Mouse (Mus musculus) left cerebral cortex, postnatal 10 days (tissue): ENCODE measurements around the gene Nr2c2. TPM values are rescaled to one million over a fixed set of nuclear protein-coding genes. Genes with fewer than 3 reads are reported as not detected.

Experiments used
- DNase-seq, 2 experiments: peaks; one replicate each; pipeline ENCODE4 v3.0.0; 2021 to 2022; ENCODE audit warnings: low spot score in 2 of 2, mixed read lengths in 1 of 2; ENCODE audit errors: extremely low spot score in 1 of 2
- intact Hi-C: fragments of 180-260 bp; cut with DNase I; formaldehyde crosslinking; loops from one replicate; pipeline ENCODE4 v1.15.1; 2025
- total RNA-seq, 2 experiments: library from RNA; stranded (reverse); gene quantifications; 2 replicates each; pipeline ENCODE4 v1.2.3; 2021

Gene Nr2c2
- total RNA-seq, 2 experiments from 2014 or later = 91.6 to 92.3 TPM

DNA sequence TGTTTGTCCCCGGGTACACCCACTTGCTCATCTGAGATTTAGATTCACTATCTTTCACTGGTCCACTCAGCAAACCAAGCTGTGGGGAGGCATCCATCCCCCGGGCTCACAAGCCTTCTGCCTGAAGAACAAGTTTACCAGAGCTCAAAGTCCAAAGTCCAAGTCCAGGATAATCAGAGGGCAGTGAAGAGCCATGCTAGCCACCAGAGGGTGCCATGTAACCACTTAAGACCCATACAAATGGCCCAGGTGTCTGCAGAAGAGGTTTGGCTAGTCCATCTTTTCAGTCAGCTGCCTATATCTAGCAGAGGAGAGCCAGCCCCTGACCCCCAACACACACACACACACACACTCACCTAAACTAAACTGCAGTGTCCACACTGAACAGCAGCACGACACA lies 128.3 kb downstream of the Nr2c2 start:
- intact Hi-C loops = loop anchor here (1.0 kb wide), 1 partner anchor 50 kb away; no protein-coding TSS in a partner anchor
- DNase-seq = peak; percentile 44

DNA sequence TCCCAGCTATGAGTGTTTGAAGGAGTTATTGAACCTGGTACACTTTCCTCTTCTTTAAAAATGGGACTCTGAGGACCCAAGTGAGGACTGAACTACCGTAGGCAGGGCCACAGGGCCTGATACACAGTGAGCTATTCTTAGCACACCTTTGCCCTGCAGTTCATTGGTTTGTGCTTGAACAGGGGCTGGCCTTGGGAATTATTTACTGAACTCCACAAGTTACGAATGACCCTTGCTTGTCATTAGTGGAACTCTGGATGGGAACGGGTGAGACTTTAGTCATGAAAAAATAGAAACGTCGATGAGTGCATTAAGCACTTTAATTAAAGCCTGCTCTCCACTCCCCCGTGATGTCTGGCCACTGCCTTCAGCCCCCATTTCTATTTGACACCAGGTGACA lies 130.4 kb downstream of the Nr2c2 start:
- no peak for DNase-seq
- intact Hi-C loops = loop anchor here (10.0 kb wide), 1 partner anchor 523 kb away; no protein-coding TSS in a partner anchor

DNA sequence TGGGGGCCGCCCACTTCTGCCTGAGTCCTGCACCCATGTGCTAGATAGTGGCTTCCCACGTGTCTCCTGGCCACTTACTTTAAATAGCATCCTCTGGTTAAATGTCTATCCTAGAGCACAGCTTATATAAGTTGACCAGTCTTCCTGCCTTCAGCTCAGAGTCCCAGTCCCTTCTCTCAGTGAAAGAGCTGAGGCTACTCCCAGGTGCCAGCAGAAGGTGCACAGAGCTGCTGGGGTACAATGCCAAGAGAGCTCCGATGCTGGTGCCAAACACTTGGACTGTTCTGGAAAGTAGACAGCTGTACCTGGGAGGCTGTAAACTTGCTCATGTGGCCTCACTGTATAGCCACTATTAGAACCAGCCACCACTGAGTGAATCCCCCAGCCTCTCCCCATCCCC lies 130.8 kb downstream of the Nr2c2 start:
- intact Hi-C loops = loop anchor here (10.0 kb wide), 1 partner anchor 523 kb away; no protein-coding TSS in a partner anchor
- DNase-seq = no peak

Other genes starting within 250 kb of the Nr2c2 start
- gene Ccdc174, start 213.3 kb upstream of the Nr2c2 start, total RNA-seq = 10 to 100 TPM; 20.3 to 21.0 TPM
- gene 4930590J08Rik, start 188.6 kb upstream of the Nr2c2 start, total RNA-seq = 1 to 10 TPM; 1.9 to 2.2 TPM
- gene Fgd5, start 112.5 kb upstream of the Nr2c2 start, total RNA-seq = 1 to 10 TPM; 6.8 to 7.8 TPM
- gene Mrps25, start 92.6 kb downstream of the Nr2c2 start, total RNA-seq = 10 to 100 TPM; 49.9 to 53.2 TPM
- gene Rbsn, start 123.5 kb downstream of the Nr2c2 start, total RNA-seq = 10 to 100 TPM; 33.7 to 36.0 TPM
- gene Trh, start 153.3 kb downstream of the Nr2c2 start, total RNA-seq = 1 to 10 TPM; 3.1 to 3.2 TPM